Mouse (Mus musculus) G1E-ER4 (cell line): ENCODE data around the gene Megf11. TPM values are rescaled to one million over a fixed set of nuclear protein-coding genes. Genes with fewer than 3 reads are reported as not detected.
A peak's percentile ranks its signal among the peaks of the same experiment; 100 is the strongest.

Experiments used
- GATA1 ChIP-seq: IDR thresholded peaks from one replicate; pipeline ENCODE4 v1.8.0; 2012; ENCODE audit warnings: low read length, inconsistent platforms
- polyA plus RNA-seq: library from polyadenylated mRNA; stranded (reverse); fragments of >175 nt; gene quantifications from 2 replicates; pipeline ENCODE4 v1.2.3, GENCODE M21; 2012

Gene Megf11
- polyA plus RNA-seq, 1 experiment, result 0.12 TPM

DNA sequence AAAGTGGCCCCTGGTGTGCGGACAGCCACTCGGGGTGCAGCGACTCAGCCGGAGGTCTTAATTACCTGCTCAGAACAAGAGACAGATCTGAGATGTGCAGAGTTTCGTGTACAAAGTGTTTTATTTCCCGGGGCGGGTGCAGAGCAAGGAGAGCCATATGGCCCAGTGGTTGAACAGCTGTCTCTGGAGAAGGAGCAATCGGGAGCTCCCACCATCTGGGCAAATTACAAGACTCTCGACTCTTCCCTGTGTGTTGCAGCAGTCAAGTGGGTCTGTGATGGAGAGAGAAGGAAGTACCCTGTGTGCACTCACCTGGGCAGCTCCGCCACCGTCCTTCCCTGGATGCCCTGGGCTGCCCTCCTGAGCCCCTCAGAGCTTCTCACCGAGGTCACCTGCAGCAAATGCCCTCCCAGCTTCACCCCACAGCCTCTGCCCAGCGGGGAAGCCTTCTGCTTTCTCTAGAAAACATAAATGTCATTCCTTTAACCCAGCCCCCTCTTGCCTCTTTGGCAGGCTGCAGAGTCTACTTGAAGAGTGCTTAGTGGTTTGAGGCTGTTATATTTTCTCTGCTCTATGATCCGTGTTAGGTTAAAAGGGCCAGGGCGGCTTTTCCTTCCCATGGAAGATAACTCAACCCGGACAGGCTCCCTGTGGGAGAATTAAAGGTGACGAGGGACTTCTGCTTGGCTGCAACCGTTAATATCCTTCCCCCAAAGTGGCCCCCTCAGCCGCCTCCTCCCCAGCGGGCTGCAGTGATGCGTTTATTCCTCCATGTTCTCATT lies 138.0 kb downstream of the Megf11 start:
- TF ChIP-seq GATA1, result no peak

DNA sequence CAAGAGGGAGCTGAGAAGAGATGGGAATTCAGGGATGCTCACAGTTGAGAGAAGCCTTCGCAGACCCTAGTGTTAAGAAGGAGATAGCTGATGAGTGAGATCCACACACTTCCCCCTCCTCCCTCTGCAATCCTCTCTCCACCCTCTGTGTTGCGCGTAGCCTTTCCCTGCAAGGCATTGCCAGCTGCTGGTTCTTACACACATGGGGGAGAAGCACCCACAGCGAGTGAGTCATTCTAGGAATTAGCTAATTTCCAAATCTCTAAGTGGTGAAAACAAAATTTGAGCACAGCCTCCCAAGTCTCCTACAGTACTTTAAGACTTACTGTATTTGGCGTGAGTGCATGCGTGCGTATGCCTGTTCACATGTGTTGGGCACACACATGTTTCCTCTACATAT lies 142.6 kb downstream of the Megf11 start:
- TF ChIP-seq GATA1, result no peak

DNA sequence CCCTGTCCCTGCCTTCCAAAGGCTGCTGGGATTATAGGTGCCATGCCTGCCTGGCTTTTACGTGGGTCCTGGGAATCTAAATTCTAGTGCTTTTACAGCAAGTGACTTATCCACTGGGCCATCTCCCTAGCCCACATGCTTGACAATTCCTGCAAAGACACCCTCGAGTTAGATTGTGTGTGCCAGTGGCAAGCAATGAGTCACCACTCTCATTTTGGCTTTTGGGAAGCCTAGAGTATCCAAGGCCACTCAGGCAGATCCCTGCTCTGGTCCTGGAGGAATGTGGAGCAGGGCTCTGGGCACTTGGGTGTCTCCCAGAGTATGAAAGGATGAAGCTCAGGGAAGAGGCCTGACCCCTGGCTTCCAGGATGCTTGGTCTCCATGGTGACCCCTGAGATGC lies 143.2 kb downstream of the Megf11 start:
- no peak for TF ChIP-seq GATA1

DNA sequence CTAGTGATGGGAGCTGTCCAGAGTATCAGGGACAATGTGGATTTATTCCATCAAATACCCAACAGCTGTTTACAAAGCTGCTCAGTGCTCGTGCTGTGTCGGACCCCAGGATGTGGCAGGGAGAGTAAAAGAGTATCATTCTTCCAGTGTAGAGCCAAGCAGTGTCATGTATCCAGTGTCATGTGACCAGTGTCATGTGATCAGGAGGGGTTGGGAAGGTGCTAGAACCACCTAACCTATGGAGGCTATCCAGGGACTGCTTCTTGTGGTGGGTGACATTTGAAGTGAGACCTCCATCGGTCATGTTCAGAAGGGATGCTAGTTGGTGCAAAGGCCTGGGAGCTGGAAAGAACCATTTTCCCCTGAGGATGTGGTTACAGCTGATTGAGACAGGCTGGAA lies 146.5 kb downstream of the Megf11 start:
- no peak for TF ChIP-seq GATA1

DNA sequence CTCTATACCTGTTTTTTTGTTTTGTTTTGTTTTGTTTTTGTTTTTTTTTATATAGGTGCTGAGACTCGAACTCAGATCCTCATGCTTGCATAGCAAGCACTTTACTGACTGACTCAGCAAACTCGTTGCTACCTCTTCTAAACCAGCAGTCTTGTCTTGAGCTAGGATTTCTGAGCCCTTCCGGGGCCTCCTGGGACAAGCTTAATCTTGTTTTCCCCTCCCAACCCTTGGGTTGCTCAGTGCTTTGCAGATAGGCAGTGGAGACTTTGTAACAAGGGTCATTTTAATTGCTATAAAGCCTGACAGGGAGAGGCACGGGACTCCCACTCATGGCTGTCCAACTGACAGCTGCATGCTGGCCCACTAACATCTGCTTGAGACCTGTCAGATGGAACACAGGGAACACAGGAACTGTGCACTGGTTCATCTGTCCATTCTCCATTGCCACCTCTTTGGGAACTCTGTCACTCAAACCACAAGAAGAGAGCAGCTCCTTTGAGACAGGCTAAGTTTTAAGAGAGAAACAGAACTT lies 147.4 kb downstream of the Megf11 start:
- TF ChIP-seq GATA1, result no peak

DNA sequence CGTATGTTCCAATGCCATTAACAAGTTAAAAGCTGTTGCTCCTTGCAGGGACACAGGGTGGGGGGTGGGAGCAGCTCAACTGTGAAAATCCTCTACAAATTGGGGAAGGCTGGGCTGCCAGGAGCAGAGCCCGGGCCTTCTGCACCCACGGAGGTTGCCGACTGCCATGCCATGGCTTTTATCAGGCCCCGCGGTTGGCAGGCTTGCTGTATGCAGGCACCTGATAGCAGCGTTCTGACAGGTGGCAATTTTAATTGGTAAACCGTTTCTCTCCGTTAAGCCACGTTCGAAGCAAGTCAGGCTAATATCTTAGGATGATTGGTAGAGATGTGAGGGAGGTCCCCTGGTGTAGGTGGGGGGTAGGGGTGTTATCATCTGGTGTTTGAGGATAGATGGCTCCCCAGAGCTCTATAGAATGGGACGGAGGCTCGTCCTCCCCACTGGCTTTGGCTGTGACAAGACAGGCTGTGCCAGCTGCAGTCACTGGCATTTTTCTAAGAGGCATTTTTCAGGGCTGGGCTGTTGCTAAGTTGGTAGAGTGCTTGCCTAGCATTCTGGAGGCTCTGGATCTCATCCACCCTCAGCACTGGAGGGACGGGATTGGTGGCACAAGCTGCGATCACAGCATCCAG lies 148.2 kb downstream of the Megf11 start:
- TF ChIP-seq GATA1, result peak; percentile 92

DNA sequence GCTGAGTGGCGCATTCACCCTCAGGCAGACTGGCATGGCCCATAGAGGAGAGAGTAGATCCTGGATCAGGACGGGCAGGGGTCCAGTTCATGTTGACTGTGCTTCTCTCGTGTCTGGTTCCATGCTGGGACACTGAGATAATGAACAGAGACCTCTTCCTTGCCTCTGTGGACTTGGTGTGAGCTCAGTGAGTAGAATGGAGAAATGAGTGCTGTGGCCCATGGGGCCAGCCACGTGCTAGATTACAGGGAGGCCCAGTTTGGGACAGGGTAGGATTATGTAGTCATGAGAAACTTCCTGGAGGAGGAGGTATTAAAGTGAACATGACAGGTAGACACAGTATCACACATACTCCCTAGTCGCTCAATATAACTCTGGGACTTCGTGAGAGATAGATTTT lies 148.9 kb downstream of the Megf11 start:
- TF ChIP-seq GATA1, result no peak

DNA sequence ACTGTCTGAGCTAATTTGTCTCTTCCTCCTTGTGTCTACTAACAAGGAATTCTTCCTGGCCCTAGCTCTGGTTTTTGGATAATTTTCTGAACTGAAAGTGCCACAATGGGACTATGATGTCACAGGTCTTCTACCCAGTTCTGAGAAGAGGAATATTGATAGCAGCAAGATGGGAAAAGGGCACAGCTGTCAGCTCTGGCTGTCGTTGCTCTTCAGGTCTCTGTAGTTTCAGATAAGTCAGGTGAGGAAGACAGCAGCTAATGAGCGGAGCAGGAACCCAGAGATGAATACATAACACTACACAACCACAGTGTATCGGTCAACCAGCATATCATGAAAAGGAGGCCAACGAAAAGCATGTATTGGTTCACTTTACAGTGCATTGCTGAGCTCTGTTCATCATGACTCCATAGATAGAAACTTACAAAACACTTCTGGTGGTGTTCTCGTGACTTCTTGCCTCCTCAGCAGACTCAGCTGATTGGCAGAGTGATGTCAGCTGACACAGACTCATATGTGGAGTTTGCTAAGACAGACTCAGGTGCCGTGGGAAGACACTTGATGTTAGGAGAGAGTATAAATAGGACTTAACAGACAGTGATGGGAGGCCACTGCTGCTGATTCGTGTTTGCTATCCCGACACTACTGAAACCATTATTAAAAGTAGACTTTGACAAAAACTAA lies 149.6 kb downstream of the Megf11 start:
- TF ChIP-seq GATA1, result no peak

DNA sequence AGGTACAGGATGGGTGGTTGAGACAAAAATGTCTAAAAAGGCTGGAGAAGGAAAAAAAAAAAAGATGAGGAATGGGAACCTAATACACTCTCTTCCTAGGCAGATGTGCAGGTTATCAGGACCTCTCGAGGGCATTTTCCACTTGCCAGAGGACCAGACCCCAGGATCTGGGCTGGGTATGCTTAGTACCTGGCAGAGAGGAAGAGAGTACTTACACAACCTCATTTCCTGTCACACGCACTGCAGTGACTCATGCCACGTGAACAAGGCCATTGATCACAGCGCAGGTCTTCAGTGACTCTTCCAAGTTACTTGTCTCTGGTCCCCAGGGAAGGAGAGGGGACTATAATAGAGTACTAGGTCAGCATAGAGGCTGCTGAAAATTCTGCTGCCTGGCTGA lies 152.4 kb downstream of the Megf11 start:
- TF ChIP-seq GATA1, result no peak

DNA sequence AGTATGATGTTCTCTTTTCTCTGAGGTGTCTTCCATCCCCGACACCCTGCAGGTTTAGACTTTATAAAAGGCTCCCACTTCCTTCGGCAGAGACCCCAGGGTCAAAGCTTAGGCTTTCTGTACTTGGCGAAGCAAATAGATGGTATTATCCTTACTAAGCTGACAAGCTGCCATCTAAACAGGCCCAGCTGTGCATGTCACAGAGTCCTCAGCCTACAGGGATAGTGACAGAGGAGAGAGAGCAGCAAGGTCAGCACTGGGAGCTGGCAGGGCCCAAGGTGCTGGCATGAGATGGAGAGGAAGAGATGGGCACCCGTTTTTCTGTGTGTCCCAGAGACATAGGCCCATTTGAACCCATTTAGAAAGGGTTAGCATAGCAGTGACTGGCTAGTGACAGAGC lies 156.8 kb downstream of the Megf11 start:
- no peak for TF ChIP-seq GATA1

DNA sequence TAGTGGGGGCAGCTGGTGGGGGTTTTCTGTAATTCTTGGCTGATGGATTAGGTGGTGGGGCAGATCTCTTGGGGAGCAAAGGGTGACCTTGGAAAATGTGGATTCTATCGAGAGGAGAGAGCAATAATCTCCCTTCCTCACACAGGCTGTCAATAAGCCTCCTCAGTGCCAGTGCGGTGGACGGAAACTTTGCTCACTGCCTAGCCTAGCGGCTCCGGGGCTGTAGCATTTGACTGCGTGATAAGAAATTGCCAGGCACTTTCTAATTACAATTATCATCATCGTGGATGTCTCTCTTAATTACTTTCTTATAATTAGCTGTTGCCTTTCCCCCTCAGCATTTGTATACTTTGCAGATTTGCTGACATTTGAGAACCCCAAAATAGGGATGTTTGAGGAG lies 157.7 kb downstream of the Megf11 start:
- TF ChIP-seq GATA1, result no peak

DNA sequence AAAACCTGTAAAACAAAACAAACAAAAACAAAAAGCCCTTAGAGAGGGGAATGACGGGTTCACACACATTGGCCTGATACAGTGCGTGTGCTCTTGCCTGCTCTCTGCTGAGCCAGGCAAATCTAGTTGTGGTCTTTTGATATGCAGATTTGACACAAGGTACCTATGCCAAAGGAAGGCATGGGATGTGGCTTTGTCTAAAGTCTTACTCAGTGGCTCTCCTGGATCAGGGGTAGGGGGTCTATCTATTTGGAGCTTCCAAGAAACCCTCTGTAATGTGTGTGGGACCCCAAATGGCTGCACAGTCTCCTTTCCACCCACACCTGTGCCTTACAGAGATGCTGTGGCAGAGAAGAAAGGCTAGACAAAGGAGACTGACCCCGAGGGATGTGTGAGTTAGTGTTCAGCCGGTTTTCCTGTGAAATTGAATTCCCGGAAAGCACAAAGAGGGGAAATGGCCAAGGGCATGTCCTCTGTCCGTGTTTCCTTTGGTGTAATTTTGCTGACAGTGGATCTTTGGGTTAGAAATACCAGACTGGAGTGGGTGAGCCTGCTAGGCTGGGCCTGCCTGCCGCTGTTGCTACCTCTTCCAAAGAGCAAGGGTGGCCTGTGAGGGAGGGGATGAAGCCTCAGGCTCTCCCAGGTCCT lies 161.0 kb downstream of the Megf11 start:
- no peak for TF ChIP-seq GATA1

DNA sequence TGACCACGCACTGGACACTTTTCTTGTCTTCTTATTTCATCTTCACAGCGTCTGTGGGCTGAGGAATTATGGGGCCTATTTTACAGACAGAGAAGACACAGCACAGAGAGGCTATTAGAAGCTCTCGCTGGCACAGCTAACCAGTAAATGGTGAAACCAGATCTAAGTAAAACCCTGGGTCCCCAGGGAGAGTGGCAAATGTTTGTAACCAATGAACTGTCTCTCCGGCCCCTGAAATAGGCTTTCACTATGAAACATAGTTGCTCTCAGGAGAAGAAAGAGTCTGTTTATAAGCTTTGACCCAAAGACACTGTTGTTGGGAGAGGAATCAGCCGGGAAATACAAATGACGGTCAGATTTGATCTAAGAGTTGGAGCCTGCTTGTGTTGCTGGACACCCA lies 162.9 kb downstream of the Megf11 start:
- TF ChIP-seq GATA1, result no peak

DNA sequence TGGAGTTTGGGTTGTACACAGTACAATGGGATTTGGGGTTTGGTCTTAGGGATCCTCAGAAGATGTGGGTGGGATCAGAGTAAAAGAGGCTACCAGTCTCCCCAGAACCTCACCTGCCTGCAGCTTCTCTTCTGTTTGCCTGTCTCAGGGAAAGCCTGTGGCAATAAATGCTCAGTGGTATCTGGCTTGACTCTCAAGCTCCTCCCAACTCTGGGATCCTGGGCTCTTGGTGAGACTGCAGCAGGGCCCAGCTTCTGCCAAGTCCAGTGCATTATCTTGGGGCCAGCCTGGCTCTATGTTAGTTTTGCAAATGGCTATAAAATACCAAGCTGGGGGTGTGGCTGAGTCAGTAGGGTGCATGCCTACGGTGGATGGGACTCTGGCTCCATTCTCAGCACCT lies 165.9 kb downstream of the Megf11 start:
- no peak for TF ChIP-seq GATA1

DNA sequence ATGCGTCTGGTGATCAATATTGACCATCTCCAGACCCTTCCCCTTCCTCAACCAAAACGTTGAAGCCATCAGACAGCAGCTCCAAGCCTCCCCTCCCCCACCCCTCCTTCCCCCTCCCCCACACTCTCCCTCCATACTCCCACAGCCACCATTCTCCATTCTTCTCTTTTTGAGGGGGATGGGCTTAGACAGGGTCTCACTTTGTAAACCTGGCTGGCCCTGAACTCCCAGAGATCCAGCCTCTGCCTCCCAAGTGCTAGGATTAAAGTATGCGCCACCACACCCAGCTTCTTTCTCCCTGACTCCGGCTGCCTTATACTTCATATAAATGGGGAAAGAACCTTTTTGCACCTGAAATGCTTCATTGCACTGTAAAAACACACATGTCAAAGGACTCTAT lies 166.6 kb downstream of the Megf11 start:
- no peak for TF ChIP-seq GATA1

DNA sequence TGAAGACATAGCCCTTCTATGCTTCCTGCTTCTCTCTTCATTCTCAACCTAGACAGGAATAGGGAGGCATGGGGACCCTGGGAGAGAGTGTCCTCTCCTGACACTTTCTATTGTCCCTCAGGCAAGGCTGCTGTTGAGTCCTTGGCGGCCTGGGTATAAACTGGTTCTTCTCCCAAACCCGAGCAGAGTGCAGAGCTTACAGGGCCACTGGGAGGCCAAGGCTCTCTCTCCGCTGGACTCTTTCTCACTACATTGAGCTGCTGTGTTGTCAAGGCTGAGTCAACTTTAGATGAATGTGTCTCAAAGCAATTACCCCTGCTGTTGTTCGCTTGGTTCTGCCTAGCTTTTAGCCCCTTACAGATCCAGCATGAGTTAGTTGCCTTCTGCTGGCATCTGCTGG lies 168.0 kb downstream of the Megf11 start:
- no peak for TF ChIP-seq GATA1
